Mouse (Mus musculus): ENCODE results near the gene Hba-x.

GRCm38 (mm10) chr11:32256146-32256545, 20.1 kb upstream of the Hba-x start:
- TF ChIP-seq POLR2A (IDR thresholded peaks at IDR 0.05; ENCODE audit: extremely low read depth, insufficient read depth, low read length) (no peak), CTCF (IDR thresholded peaks at IDR 0.05; ENCODE audit: low read depth, low read length) (no peak)

All from liver, adult 2 months (tissue).